Mouse (Mus musculus): ENCODE results near the gene Mmp12.
"Not testable (repeated sequence)": the region's sequence is repeated elsewhere in the genome, so short reads cannot be mapped to it uniquely, and the experiment has no call there.

DNA sequence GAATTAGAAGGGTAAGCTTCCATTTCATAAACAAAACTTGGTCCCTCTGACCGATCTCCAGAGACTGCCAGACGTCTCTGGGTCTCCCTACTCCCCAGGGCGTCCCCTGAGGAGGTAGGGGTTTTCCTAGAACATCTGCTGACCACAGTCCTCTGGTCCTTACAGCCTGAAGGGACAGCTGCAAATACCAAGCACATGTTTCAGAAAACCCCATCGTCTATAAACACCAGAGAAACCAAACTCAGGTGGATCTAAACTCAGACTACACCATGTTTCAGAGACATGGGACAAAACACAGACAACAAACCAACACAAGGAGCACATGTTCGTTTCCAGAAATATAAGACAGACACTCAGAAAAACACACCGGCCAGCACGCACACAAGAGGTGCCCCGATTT lies 52.4 kb downstream of the Mmp12 start:
- not testable (repeated sequence) for TF ChIP-seq CTCF (conservative IDR thresholded peaks at IDR 0.05; ENCODE audit: low read length); NANOG (IDR thresholded peaks at IDR 0.05; ENCODE audit: borderline replicate concordance, low read length); POU5F1 (IDR thresholded peaks at IDR 0.05; ENCODE audit: borderline replicate concordance, low read length)
